Mouse (Mus musculus) heart, postnatal 14 days (tissue): ENCODE measurements at regions not wholly inside any gene's neighbourhood (a gene's known extent, or its start where the extent isn't known, plus 50 kb on each side); places are given as distances from the start of the nearest gene placed in this dataset.

ENCODE experiments used
- DNase-seq, 2 experiments: peaks; one replicate each; pipeline ENCODE4 v3.0.0; 2021 to 2022
- intact Hi-C: fragments of 180-260 bp; cut with DNase I; formaldehyde crosslinking; loops from one replicate; pipeline ENCODE4 v1.15.1; 2025

- intact Hi-C loops = no loop called here
- DNase-seq = no peak
Observed at GRCm38 (mm10) chr12:99614420-99614819, 51.0 kb upstream of the Foxn3 start.
